Comparison of ENCODE assay signal across 14 mouse cellular contexts in the genomic region with DNA sequence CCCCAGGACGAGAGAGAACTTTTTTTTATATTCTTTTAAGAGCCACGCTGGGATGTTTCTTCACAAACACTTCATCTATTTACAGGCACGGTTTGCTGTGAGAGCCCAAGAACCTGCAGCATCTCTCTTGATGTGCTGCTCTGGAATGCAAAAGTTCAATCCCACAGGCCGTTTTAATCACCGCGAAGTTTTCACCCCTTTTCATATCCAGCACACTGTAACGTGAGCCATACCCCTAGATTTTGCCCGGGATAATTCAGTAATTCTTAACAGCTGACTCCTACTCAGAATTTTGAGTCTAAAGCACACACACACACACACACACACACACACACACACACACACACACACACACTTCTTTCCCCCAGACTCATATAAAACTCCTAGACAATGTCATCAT.
A peak's percentile ranks its signal among the peaks of the same experiment; 100 is the strongest.
DNase-seq lines count a peak whose midpoint lies in the region; ATAC-seq and TF ChIP-seq lines count a peak whose summit lies in the region.
"Had no signal": no experiment of that assay in that cellular context is flagged by ENCODE, and none has a peak within 500 bp of the region (broad histone marks: within the 10 kb centered on the region; RNA-seq: fewer than 3 reads in every experiment).

No protein-coding gene starts in this region.

- H3K4me1 ChIP-seq in heart, embryonic 13.5 days = peaks cover 9% of the 10 kb centered on the region
- no peaks in the 10 kb centered on the region for H3K4me1 ChIP-seq in heart, embryonic 10.5 days
- peaks cover 11% of the 10 kb centered on the region for H3K4me1 ChIP-seq in limb, embryonic 10.5 days
- no peaks in the 10 kb centered on the region for H3K4me1 ChIP-seq in stomach, postnatal 0 days (replicated peaks; ENCODE audit: control insufficient read depth, insufficient read depth)

- TF ChIP-seq EP300 in stomach, postnatal 0 days (optimal IDR thresholded peaks at IDR 0.05) = no peak

- H3K27ac ChIP-seq in heart, embryonic 13.5 days (replicated peaks) = no peak overlapping the region
- H3K27ac ChIP-seq in heart, embryonic 10.5 days = no peak overlapping the region
- 0 out of 2 replicates have a peak overlapping the region, but pooled peaks have one; percentile 9 for H3K27ac ChIP-seq in limb, embryonic 10.5 days
- no peak overlapping the region for H3K27ac ChIP-seq in stomach, postnatal 0 days (replicated peaks)
- H3K27ac ChIP-seq: hindbrain, postnatal 0 days had no signal

- H3K4me3 ChIP-seq in heart, embryonic 13.5 days = no peak overlapping the region
- no peak overlapping the region for H3K4me3 ChIP-seq in heart, embryonic 10.5 days
- peak overlapping the region; percentile 13; the same call in 1 of the 2 replicates for H3K4me3 ChIP-seq in limb, embryonic 10.5 days
- H3K4me3 ChIP-seq in stomach, postnatal 0 days (ENCODE audit: low read depth, low read length) = no peak overlapping the region

- H3K9me3 ChIP-seq in heart, embryonic 13.5 days = no peaks in the 10 kb centered on the region
- no peaks in the 10 kb centered on the region for H3K9me3 ChIP-seq in heart, embryonic 10.5 days
- H3K9me3 ChIP-seq in limb, embryonic 10.5 days (replicated peaks) = no peaks in the 10 kb centered on the region
- no peaks in the 10 kb centered on the region for H3K9me3 ChIP-seq in stomach, postnatal 0 days (ENCODE audit: control insufficient read depth, low read length)

- no peaks in the 10 kb centered on the region for H3K27me3 ChIP-seq in heart, embryonic 13.5 days (replicated peaks)
- no peaks in the 10 kb centered on the region for H3K27me3 ChIP-seq in heart, embryonic 10.5 days (ENCODE audit: insufficient read depth, poor library complexity, severe bottlenecking)
- no peaks in the 10 kb centered on the region for H3K27me3 ChIP-seq in limb, embryonic 10.5 days (ENCODE audit: low read depth, poor library complexity, severe bottlenecking)
- H3K27me3 ChIP-seq in stomach, postnatal 0 days (ENCODE audit: control insufficient read depth, insufficient read depth, low read length) = no peaks in the 10 kb centered on the region

- peak overlapping the region; percentile 27; the same call in 1 of the 2 replicates for H3K4me2 ChIP-seq in heart, embryonic 13.5 days
- H3K4me2 ChIP-seq in stomach, postnatal 0 days (replicated peaks; ENCODE audit: low read depth) = peak overlapping the region; percentile 34

- no peak for DNase-seq in heart, embryonic 10.5 days (ENCODE audit: low spot score)
- DNase-seq in retina, postnatal 1 day = peak; percentile 40
- DNase-seq in retina, embryonic 14.5 days (ENCODE audit: low spot score) = no peak
- no peak for DNase-seq in limb, embryonic 10.5 days (ENCODE audit: low spot score)
- DNase-seq in stomach, postnatal 0 days (ENCODE audit: low spot score) = no peak
- DNase-seq in cerebellum, postnatal 14 days = no peak
- DNase-seq in heart, adult 9 months (ENCODE audit: low spot score in 2 of 2) = no peak
- DNase-seq: adrenal gland, postnatal 10 days; cerebellum, adult 8-10 months; heart, postnatal 10 days; right cerebral cortex, postnatal 14 days; thymus, adult 2 months had no signal

- no peak for ATAC-seq in heart, embryonic 13.5 days (ENCODE audit: extremely low read depth, insufficient number of reproducible peaks, low FRiP score, low TSS enrichment)
- ATAC-seq in stomach, postnatal 0 days (ENCODE audit: low FRiP score, low TSS enrichment) = no peak
- ATAC-seq: hindbrain, postnatal 0 days had no signal

- WGBS in heart, embryonic 13.5 days = 42% methylated on average over 8 of the region's 8 CpGs
- 51% methylated on average over 8 of the region's 8 CpGs for WGBS in heart, embryonic 10.5 days
- WGBS in limb, embryonic 10.5 days = 39% methylated on average over 8 of the region's 8 CpGs
- WGBS in stomach, postnatal 0 days = 20% methylated on average over 8 of the region's 8 CpGs

- no peaks in the 10 kb centered on the region for H3K36me3 ChIP-seq in heart, embryonic 13.5 days
- no peaks in the 10 kb centered on the region for H3K36me3 ChIP-seq in heart, embryonic 10.5 days
- no peaks in the 10 kb centered on the region for H3K36me3 ChIP-seq in limb, embryonic 10.5 days
- no peaks in the 10 kb centered on the region for H3K36me3 ChIP-seq in stomach, postnatal 0 days (ENCODE audit: control insufficient read depth, insufficient read depth, low read length)

- no peak for TF ChIP-seq CTCF in stomach, postnatal 0 days (IDR thresholded peaks at IDR 0.05; ENCODE audit: low read depth)

- H3K9ac ChIP-seq in heart, embryonic 13.5 days = no peak overlapping the region
- H3K9ac ChIP-seq in stomach, postnatal 0 days (ENCODE audit: low read length) = no peak overlapping the region
